Mouse (Mus musculus) spleen, adult 2 months (tissue): Measurements from ENCODE around the gene Zeb2. TPM values are rescaled to one million over a fixed set of nuclear protein-coding genes. Genes with fewer than 3 reads are reported as not detected.

Source experiments
- DNase-seq, 2 experiments: peaks; one replicate each; pipeline versions ENCODE4 v3.0.0 to v3.0.0-alpha.2; 2012 to 2021; ENCODE audit warnings: low spot score in 2 of 2, low read depth in 1 of 2
- H3K27ac ChIP-seq: fragments of 200-500 bp; 2 replicates; pipeline ENCODE4 v1.5.1; 2012; ENCODE audit warnings: low read length, inconsistent platforms; ENCODE audit not compliant: insufficient read depth
- H3K27me3 ChIP-seq: fragments of 200-500 bp; 2 replicates; pipeline ENCODE4 v1.6.1; 2012; ENCODE audit warnings: mild to moderate bottlenecking, moderate library complexity, low read length, inconsistent platforms; ENCODE audit not compliant: control insufficient read depth, insufficient read depth
- H3K36me3 ChIP-seq: fragments of 200-500 bp; 2 replicates; pipeline ENCODE4 v1.6.1; 2012; ENCODE audit warnings: mild to moderate bottlenecking, low read length, inconsistent platforms; ENCODE audit not compliant: control insufficient read depth, insufficient read depth
- H3K4me1 ChIP-seq: fragments of 200-500 bp; 2 replicates; pipeline ENCODE4 v1.6.1; 2011; ENCODE audit warnings: inconsistent platforms; ENCODE audit not compliant: control insufficient read depth, insufficient read depth, insufficient read length
- H3K4me3 ChIP-seq: fragments of 200-500 bp; 2 replicates; pipeline ENCODE4 v1.5.1; 2011; ENCODE audit warnings: mild to moderate bottlenecking, inconsistent platforms; ENCODE audit not compliant: insufficient read depth, insufficient read length; ENCODE audit errors: extremely low read depth
- CTCF ChIP-seq: fragments of 200-500 bp; IDR thresholded peaks from 2 replicates; pipeline ENCODE4 v1.5.1; 2011; ENCODE audit warnings: mild to moderate bottlenecking, inconsistent platforms; ENCODE audit not compliant: insufficient read depth, insufficient read length, insufficient replicate concordance; ENCODE audit errors: extremely low read depth
- POLR2A ChIP-seq: fragments of 200-500 bp; IDR thresholded peaks from 2 replicates; pipeline ENCODE4 v1.6.1; 2011; ENCODE audit warnings: low read depth, low read length, inconsistent platforms
- WGBS: fragments of 180-500 bp; shearing (Covaris S2); methylation state at CpG from one replicate; pipeline ENCODE4 v1.1.7; 2018; 5-methylcytosine and 5-hydroxymethylcytosine counted together
- polyA plus RNA-seq: library from polyadenylated mRNA; depleted of rRNA; stranded (reverse); fragments of >200 nt; gene quantifications from 2 replicates; pipeline ENCODE4 v1.2.3, GENCODE M21; 2012

Zeb2 gene
- polyA plus RNA-seq, 1 experiment = 18.4 TPM

- Histone ChIP-seq H3K27ac (peak overlapping the region; percentile 55), H3K27me3 (peaks cover 2% of the 10 kb centered on the region; the same call in 1 of the 2 replicates), H3K4me3 (peak overlapping the region; percentile 50), H3K36me3 (no peaks in the 10 kb centered on the region), H3K4me1 (no peaks in the 10 kb centered on the region)
- DNase-seq = no peak
- TF ChIP-seq POLR2A = no peak
- no peak for TF ChIP-seq CTCF
- 47% methylated on average over 7 of the region's 7 CpGs for WGBS
These were observed 397 bp upstream of the Zeb2 start for GRCm38 (mm10) chr2:45117592-45117991.

DNA sequence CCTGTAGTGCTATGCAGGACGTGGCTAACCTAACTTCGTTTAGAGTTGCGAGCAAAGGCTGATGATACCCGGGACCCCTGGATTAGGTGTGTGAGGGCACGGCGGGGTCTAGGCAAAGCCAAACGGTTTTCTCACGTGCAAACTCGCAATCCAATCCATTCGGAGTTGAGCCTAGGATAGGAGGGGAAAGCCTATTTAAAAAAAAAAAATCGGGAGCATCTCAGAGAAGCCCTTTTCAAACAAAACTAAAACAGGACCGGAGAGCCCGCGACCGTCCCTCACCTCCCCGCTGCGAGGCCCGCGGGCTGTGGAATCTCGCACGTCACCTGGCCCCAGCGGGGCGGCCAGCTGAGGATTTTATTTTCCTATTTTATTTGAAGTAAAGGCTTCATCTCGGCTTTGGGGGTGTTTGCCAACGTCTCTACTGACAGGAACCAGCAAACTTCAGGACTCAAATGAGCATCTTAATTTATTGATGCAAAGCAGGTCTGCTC, 617 bp downstream of the Zeb2 start:
- Histone ChIP-seq H3K27me3 (peaks cover 2% of the 10 kb centered on the region; the same call in 1 of the 2 replicates), H3K27ac (peak overlapping the region; percentile 62), H3K4me3 (peak overlapping the region; percentile 50), H3K36me3 (no peaks in the 10 kb centered on the region), H3K4me1 (no peaks in the 10 kb centered on the region)
- no peak for TF ChIP-seq POLR2A
- no peak for TF ChIP-seq CTCF
- 2% methylated on average over 25 of the region's 25 CpGs for WGBS
- no peak for DNase-seq

GRCm38 (mm10) chr2:45115720-45116495, 1.3 kb downstream of the Zeb2 start:
- H3K4me3 ChIP-seq = peak overlapping the region; percentile 50
- H3K4me1 ChIP-seq = no peaks in the 10 kb centered on the region
- no peak for DNase-seq
- H3K27ac ChIP-seq = peak overlapping the region; percentile 62
- peaks cover 2% of the 10 kb centered on the region; the same call in 1 of the 2 replicates for H3K27me3 ChIP-seq
- TF ChIP-seq POLR2A (no peak), CTCF (no peak)
- no peaks in the 10 kb centered on the region for H3K36me3 ChIP-seq
- WGBS = 42% methylated on average over 23 of the region's 23 CpGs

DNA sequence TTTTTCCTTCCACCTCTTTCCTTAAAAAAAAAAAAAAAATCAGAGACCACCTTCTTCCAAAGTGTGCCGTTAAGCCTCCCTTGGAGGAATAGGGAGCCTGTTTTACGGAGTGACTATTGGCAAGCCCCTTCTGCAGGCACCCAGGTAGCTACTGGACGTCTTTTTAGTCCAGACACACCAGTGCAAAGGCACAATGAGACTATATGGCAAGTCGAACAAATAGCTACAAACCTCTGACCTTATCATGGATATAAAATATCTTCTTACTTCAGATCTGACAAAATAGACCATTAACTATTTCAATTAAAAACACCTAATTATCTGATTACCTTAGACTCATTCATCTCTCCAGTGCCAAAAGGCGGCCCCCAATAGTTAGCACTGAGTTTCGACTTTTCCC, 2.0 kb downstream of the Zeb2 start:
- Histone ChIP-seq H3K4me3 (no peak overlapping the region), H3K4me1 (no peaks in the 10 kb centered on the region), H3K36me3 (no peaks in the 10 kb centered on the region), H3K27ac (peak overlapping the region; percentile 65), H3K27me3 (peaks cover 2% of the 10 kb centered on the region; the same call in 1 of the 2 replicates)
- TF ChIP-seq POLR2A (no peak), CTCF (no peak)
- WGBS = 63% methylated on average over 6 of the region's 6 CpGs
- DNase-seq = no peak

GRCm38 (mm10) chr2:45114596-45114995, 2.6 kb downstream of the Zeb2 start:
- DNase-seq = no peak
- TF ChIP-seq CTCF (no peak), POLR2A (no peak)
- Histone ChIP-seq H3K4me3 (no peak overlapping the region), H3K27me3 (peaks cover 2% of the 10 kb centered on the region; the same call in 1 of the 2 replicates), H3K36me3 (no peaks in the 10 kb centered on the region), H3K27ac (peak overlapping the region; percentile 17; the same call in 1 of the 2 replicates), H3K4me1 (no peaks in the 10 kb centered on the region)
- 11% methylated on average over 2 of the region's 2 CpGs for WGBS

DNA sequence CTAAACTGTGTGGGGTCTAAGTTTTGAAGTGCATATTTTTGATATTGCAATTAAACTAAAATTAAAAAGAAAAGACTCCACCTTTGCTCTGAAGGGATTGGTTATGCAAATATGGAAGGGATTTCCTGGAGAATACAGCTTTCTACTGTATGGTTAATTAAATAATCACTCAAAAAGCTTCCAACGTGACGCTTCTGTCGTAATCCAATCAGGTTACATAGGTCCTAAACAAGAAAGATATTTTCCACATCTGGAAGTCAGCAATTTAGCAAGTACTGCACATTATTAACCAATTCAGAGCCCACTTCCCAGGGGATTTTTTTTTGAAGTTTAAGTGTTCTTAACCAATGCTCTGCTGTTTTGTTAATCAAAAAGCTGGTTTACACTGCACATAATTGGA, 3.3 kb downstream of the Zeb2 start:
- DNase-seq = no peak
- TF ChIP-seq POLR2A (no peak), CTCF (no peak)

More for the DNA sequence above, 3.3 kb downstream of the Zeb2 start:
- H3K4me3 ChIP-seq = no peak overlapping the region
- H3K36me3 ChIP-seq = no peaks in the 10 kb centered on the region
- no peak overlapping the region for H3K27ac ChIP-seq
- H3K4me1 ChIP-seq = no peaks in the 10 kb centered on the region
- H3K27me3 ChIP-seq = peaks cover 2% of the 10 kb centered on the region; the same call in 1 of the 2 replicates
- 65% methylated on average over 3 of the region's 3 CpGs for WGBS
